Mouse (Mus musculus) urinary bladder, adult 18-20 months (tissue): ENCODE data around the gene Hs6st1.

Source experiments
- DNase-seq, 2 experiments: peaks; one replicate each; pipeline ENCODE4 v3.0.0; 2022; ENCODE audit warnings: low spot score in 2 of 2, mixed read lengths in 2 of 2

Gene Hs6st1

DNA sequence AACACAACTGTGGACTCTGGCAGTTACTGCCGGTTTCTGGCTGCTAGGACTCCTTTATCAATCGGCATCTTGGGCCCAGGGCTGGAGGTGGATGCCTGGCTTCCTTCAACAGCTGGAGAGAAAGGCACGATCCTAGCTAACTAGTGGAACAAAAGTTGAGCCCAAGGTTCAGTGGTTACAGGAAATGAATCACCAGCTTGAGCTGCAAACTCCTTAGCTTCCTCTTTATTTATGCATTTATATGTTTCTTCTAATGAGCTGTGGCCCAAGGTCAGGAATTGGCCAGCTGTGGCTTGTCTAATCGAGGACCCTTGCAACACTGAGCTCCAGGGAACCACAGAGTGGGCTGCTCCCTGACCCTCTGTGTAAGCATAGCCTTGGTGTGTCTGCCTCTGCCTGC is 60.9 kb downstream of the Hs6st1 start:
- DNase-seq: no peak

DNA sequence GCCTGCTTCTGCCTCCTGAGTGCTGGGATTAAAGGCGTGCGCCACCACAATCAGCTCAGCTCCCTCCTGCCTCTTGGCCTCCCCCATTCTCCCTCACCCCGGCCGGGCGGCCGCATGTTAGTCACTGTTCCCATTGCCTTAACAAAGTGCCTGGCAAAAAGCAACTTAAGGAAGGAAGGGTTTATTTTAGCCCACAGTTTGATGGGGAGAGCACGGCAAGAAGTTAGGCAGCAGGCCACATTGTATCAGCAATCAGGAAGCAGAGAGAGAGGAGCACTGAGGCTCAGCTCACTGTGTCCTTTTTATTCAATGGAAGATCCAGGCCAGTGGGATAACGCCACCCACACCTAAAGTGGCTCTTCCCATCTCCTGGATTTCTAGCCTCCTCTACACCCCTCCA is 61.7 kb downstream of the Hs6st1 start:
- DNase-seq: no peak

DNA sequence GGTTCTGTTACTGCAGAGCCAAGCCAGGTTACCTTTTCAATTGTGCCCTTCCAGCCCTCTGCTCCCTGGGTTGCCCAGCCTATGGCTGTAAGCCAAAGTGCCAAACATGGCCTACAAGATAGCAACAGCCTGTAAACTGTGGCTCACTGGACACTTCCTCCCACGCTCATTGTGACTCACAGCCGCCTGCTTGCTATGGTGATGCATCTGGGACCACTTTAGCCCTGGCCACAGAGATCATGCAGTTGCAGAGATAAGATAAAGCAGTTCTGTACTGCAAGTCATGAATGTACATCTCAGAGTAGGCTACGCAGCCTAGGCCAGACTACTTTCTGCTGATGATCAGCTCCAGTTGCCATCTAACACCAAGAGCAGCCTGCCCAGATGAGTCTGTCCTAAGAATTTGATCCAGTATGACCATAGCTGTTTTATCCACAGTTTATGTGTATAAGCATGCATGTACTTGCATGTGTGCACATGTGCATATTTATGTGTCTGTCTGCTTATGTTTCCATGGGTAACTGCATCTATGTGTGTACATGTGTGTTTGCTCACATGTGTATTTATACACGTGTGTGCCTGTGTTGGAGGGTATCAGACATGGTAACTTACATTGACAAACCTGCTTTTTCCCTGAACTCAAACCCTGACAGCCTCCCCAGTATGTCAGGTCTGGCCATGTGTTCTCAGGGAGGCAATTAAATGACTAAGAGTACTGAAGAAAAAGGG is 62.3 kb downstream of the Hs6st1 start:
- no peak for DNase-seq

DNA sequence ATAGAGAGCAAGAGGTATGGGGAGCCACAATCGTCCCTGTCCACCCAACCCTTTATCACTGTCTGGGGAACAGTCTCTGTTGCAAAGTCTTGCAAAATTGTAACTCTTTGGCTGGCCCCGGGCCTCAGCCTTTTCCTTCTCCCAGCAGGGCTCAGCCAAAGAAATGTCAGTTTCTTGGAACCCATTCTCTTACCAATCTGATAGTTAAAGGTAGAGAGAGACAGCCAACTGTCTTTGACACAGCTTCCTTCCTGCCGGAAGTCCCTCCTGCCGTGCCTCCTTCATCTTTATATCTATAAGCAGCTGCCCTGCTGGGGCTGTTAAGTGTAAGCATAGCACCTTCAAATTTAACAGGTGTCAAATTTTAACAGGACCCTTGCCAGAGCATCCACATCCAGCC is 63.0 kb downstream of the Hs6st1 start:
- DNase-seq: no peak

DNA sequence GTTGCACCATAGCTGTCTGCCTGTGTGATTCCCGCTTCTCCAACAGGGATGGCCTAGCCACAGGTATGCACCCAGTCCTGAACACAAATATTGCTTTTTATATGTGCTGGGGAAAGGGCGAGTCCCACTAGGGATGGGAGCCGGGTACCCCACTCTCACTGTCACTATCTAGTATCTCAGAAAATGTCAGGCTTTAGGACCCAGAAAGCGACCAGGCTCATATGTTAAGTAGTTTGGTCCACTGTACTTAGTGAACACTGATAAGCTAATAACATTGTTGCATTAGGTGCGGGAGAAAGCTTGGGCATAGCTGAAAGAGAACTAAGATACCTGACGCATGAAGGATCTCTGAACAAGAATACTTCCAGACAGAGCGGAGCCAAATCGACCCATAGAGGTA is 63.6 kb downstream of the Hs6st1 start:
- no peak for DNase-seq

DNA sequence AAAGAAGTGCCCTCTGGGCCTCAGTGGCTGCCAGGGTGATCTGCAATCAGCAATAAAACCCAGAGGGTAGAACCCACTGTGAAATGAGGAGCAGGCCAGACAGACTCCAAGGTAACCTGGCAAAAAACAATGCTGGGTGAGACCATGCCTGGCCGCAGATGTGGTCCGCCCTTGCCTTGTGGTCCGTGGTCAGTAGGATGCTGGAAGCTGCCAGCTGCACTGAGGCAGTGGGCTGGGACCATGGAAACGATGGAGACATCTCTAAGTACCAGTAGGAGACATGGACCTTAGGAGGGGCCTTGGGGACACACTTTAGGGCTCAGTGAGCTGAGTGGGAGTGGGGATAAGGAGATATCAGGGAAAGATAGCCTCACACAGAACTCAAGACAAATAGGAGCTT is 64.0 kb downstream of the Hs6st1 start:
- no peak for DNase-seq

DNA sequence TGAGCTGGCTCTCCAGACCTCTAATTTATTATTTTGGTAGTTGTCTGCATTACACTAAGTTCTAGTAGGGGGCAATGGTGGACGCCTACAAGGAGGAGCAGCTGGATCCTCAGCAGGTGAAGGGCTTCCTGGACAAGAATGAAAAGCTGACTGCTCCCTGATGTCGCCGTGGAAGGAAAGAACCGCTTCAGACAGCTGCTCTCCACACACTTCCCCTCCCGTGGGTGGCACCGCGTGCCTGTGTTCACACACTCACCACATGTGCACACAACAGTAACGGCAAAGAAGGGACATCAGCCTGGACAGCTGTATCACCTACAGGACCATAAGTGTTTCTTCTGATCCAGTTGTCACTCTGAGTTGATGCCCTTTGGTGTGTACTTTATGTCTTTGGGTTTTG is 64.8 kb downstream of the Hs6st1 start:
- no peak for DNase-seq

DNA sequence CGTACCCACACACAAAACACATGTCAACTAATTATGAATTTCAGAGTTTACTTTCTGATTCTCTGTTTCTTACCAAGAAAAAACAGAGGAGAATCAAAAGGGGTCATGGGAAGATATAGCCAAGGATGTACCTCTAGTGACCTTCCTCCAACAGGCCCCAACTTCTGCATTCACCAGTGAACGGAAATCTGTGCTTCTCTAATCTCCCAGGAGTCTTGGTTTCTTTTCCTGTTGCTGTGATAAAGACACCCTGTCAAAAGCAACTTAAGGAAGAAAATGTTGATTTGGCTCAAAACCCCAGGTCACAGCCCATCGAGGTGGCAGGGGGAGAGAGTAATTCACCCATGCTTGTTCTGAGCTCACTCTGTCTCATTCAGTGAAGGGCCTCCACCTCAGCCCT is 65.4 kb downstream of the Hs6st1 start:
- no peak for DNase-seq

DNA sequence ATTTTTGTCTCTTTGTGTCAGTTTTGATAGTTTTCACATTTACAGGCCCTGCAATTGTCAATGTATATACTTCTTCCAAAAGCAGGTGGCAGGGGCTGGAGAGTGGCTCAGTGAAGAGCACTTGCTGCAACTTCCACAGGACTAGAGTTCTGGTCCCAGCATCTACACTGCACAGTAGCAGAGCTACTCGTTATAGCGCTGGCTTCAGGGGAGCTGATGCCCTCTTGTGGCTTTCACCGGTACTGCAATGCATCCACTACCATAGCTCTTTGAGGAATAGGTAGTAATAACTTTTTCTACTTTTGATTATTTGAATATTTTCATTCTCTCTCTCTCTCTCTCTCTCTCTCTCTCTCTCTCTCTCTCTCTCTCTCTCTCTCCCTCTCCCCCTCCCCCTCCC is 66.4 kb downstream of the Hs6st1 start:
- peak; percentile 52 to 68 for DNase-seq

DNA sequence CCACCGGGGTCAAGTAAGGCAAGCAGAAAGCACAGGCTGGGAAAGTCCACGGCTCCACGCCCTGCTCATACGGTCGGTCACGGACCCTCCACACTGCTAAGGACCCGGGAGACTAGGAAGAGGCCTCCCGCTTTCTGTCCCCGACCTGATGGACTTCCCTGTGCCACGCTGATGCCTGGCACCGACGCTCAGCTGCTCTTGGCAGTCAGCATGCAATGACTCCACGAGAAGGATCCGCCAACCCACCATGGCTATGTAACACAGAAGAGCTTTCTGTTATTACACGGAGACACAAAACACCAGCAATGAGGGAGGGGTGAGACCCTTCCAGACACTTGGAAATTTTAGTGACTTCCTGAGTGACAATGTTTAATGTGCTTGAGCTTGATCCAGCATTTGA is 72.1 kb downstream of the Hs6st1 start:
- no peak for DNase-seq

DNA sequence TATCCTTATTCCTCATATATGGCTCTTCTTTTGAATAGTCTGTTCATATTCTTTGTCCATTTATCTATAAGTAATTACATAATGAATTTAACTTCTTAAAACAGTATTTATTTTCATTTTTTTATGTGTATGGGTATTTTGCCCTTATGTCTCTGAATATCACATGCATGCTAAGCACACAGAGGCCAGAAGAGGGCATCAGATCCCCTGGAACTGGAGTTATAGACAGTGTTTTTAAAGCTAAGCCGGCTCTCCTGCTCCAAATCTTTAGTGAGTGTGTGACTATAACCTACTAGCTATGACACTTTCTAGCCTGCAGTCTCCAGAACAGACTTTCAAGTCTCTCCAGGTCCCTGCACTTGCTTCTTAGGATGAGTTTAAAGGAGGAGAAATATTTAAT is 76.8 kb downstream of the Hs6st1 start:
- DNase-seq: no peak

DNA sequence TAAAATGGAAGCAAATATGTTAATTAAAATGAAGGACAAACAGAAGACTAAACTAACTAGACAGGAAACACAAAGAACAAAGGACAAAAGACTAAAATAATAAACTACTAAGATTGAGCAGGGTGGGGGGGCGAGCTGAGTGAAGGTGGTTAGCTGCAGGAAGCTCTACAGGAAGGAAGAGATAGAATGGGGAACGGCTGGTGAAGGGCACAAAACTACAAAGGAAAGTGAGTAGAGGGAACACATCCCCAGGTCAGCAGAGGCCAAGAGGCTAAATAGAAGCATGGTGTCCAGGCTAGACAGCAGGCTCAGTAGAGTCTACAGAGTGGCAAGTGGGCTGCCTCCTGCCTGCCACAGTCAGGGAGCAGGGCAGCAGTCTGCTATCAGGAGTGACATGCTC is 80.6 kb downstream of the Hs6st1 start:
- DNase-seq: no peak

DNA sequence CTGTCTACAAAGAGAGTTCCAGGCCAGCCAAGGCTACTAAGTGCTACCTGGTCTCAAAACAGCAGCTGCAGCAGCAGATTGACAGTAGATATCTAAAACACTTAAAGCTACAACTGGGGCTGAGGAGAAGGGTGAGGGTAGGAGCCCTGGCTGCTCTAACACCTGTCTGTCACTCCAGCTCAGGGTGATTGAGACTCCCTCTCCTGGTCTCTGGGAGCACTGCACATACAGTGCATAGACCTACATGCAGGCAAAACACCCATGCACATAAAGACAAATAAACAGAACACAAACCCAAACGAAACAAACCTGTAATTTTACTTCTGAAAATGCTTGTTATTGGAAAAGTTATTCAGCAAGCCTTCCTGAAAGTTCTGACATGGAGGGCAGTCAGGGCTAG is 81.2 kb downstream of the Hs6st1 start:
- no peak for DNase-seq
